Mouse (Mus musculus) hindbrain, embryonic 14.5 days (tissue): ENCODE data around the gene Hoxa10. TPM values are rescaled to one million over a fixed set of nuclear protein-coding genes. Genes with fewer than 3 reads are reported as not detected.

Experiments
- ATAC-seq: fragments of 200-750 bp; cut with Nextera tagmentation; 2 replicates; pipeline ENCODE4 v1.8.0; 2017; ENCODE audit warnings: moderate number of reproducible peaks, mild to moderate bottlenecking, moderate TSS enrichment, moderate library complexity; ENCODE audit not compliant: low FRiP score
- DNase-seq: peaks from one replicate; pipeline ENCODE4 v3.0.0-alpha.2; 2015; ENCODE audit warnings: low spot score
- H3K27ac ChIP-seq: fragments of 300-500 bp; sonication (generic); 2 replicates; pipeline ENCODE4 v1.5.1; 2014; ENCODE audit warnings: mild to moderate bottlenecking, moderate library complexity
- H3K27me3 ChIP-seq: fragments of 300-500 bp; sonication (generic); 2 replicates; pipeline ENCODE4 v1.6.1; 2014; ENCODE audit warnings: mild to moderate bottlenecking, low read length, mixed read lengths; ENCODE audit not compliant: control insufficient read depth, insufficient read depth
- H3K36me3 ChIP-seq: fragments of 300-500 bp; sonication (generic); replicated peaks from 2 replicates; pipeline ENCODE4 v1.6.1; 2014; ENCODE audit not compliant: control insufficient read depth, insufficient read depth
- H3K4me1 ChIP-seq: fragments of 300-500 bp; sonication (generic); replicated peaks from 2 replicates; pipeline ENCODE4 v1.6.1; 2014; ENCODE audit warnings: antibody characterized with exemption, low read length, mixed read lengths; ENCODE audit not compliant: control insufficient read depth, insufficient read depth
- H3K4me2 ChIP-seq: fragments of 300-500 bp; sonication (generic); replicated peaks from 2 replicates; pipeline ENCODE4 v1.6.1; 2014; ENCODE audit warnings: mild to moderate bottlenecking, moderate library complexity
- H3K4me3 ChIP-seq: fragments of 300-500 bp; sonication (generic); replicated peaks from 2 replicates; pipeline ENCODE4 v1.5.1; 2014; ENCODE audit warnings: mild to moderate bottlenecking, low read length
- H3K9ac ChIP-seq: fragments of 300-500 bp; sonication (generic); 2 replicates; pipeline ENCODE4 v1.6.1; 2014
- H3K9me3 ChIP-seq: fragments of 300-500 bp; sonication (generic); 2 replicates; pipeline ENCODE4 v1.6.1; 2016; ENCODE audit warnings: low read length; ENCODE audit not compliant: control insufficient read depth
- WGBS: fragments of 180-500 bp; shearing (Covaris S2); extraction: QIAGEN DNeasy Blood & Tissue Kit; methylation state at CpG from one replicate; pipeline ENCODE4 v1.1.7; 2014; 5-methylcytosine and 5-hydroxymethylcytosine counted together
- polyA plus RNA-seq: library from polyadenylated mRNA; unstranded; fragments of >200 nt; fragmentation: Nextera tagmentation; extraction: Ambion mirVana; gene quantifications from 2 replicates; pipeline ENCODE4 v1.2.1, GENCODE M21; 2014

Hoxa10 gene
- polyA plus RNA-seq, 1 experiment from 2014 or later = 0.37 TPM

DNA sequence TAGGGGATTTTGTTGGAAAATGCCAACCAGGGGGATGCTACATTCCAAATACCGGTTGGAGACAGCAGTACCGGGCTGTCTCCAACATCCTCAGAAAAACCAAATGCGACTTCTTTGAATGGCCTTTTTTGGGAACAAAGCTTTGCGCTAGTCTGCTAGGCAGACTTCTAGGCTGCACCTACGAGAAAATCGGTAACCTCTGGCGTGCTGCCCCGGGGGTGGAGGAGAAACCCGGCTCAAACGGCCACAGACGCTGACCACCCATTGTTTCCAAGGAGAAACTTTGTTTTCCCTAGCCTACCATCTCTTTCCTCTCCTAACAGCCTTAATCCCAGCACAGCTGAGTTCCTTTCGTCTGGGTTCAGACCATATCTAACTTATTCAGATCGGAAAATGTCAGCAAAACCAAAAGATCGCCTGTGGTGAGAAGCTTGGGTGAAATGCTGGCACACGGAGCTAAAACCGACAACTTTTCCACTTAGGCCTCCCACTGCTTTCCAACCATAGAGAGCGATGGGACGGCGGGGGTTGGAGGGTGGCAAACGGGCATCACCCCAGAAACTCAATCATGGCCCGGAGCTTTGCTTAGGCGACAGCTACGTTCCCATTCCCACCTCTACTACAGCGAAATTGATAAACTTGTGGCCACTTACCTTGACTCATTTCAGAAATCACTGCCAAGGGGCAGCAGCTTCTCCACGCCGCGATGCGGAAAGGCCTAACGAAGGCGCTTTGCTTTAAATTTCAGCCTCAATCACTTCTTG, 847 bp downstream of the Hoxa10 start:
- no peaks in the 10 kb centered on the region for H3K36me3 ChIP-seq
- WGBS = 2% methylated on average over 30 of the region's 30 CpGs
- no peak overlapping the region for H3K4me3 ChIP-seq
- no peaks in the 10 kb centered on the region for H3K9me3 ChIP-seq
- no peaks in the 10 kb centered on the region for H3K4me1 ChIP-seq
- no peak for DNase-seq
- ATAC-seq = no peak
- H3K9ac ChIP-seq = no peak overlapping the region
- H3K27ac ChIP-seq = no peak overlapping the region
- H3K27me3 ChIP-seq = peaks cover 100% of the 10 kb centered on the region
- H3K4me2 ChIP-seq = no peak overlapping the region

DNA sequence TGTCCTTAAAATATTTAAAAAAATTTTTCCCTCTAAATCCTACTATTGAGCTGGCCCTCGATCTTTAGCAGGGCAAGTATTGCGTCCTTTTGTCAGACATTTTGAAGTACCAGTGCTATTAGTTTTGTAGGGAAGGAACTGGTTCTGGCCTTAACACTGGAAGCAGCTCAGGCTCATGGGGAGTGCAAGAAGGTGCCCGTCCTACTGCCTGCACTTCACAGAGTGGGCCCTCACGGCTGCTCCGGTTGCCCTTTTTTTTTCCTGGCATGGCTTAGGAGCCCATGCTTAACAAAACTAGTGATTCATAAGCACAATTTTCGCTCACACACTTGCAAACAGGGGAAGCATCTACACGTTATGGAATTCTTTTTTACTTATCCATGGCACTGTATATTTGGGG, 1.7 kb downstream of the Hoxa10 start:
- Histone ChIP-seq H3K27me3 (peaks cover 100% of the 10 kb centered on the region), H3K4me1 (no peaks in the 10 kb centered on the region), H3K9me3 (no peaks in the 10 kb centered on the region), H3K36me3 (no peaks in the 10 kb centered on the region), H3K4me2 (no peak overlapping the region), H3K4me3 (no peak overlapping the region), H3K9ac (no peak overlapping the region), H3K27ac (no peak overlapping the region)
- no peak for ATAC-seq
- WGBS = 4% methylated on average over 7 of the region's 7 CpGs
- no peak for DNase-seq

DNA sequence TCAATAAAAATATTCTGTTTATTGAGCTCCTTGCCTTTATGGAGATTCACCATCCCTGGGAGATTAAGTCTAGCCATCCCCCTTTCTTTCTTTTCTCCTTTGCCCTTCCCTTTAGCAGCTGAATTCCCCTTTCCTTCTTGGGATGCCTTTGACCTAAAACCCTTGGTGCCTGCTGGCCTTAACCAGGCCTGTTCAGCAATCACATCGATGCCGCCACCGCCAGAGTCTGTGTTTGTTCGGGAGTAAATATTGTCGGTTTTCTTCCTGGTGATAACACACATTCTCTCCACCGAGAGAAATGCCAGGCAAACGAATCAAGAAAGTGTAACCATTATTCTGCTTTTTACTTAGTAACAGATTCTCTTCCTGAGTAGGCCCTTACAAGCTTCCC, 2.5 kb downstream of the Hoxa10 start:
- ATAC-seq (no peak), DNase-seq (no peak)
- H3K9ac ChIP-seq = no peak overlapping the region
- H3K9me3 ChIP-seq = no peaks in the 10 kb centered on the region
- H3K36me3 ChIP-seq = no peaks in the 10 kb centered on the region
- no peak overlapping the region for H3K4me2 ChIP-seq
- 4% methylated on average over 7 of the region's 7 CpGs for WGBS
- no peak overlapping the region for H3K4me3 ChIP-seq
- H3K27me3 ChIP-seq = peaks cover 100% of the 10 kb centered on the region
- H3K4me1 ChIP-seq = no peaks in the 10 kb centered on the region
- H3K27ac ChIP-seq = no peak overlapping the region

DNA sequence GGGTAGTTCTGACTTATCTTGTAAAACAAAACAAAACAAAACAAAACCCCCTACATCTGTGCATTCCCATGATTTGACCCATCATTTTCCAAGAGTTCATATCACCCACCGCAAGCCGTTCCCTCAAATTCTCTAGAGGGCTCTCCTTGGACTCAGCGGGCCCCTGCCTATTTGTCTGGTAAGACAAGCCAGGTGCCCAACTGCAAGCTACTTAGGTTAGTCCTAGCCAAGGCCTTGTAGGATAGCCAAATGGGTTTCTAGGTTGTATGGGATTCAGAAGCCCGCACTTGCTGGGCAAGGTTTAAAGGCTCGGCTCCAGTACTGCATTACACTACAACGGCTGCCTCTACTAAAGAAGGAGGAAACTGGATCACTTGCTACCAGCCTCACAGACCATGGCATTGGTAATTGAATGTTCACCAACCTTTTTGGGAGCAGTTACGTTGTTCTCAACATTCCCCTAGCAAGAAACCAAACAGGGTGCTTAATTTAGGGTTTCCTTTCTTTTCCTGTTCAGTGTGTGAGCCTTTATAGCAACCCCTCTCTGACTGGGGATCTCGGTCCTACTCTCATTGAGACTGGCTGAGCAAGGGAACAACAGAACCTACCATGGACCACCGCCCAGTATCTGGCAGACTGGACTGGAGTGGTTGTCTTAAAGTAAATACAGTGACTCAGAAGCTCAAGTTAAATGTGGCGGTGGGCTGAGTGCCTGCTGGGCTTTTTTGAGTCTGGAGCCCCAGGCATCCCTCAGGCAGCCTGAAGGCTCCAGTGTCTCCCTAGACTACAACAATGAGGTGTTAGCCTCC, 3.1 kb downstream of the Hoxa10 start:
- ATAC-seq = no peak
- no peak overlapping the region for H3K4me3 ChIP-seq
- H3K9ac ChIP-seq = no peak overlapping the region
- DNase-seq = no peak
- no peaks in the 10 kb centered on the region for H3K36me3 ChIP-seq
- H3K9me3 ChIP-seq = no peaks in the 10 kb centered on the region
- peaks cover 100% of the 10 kb centered on the region for H3K27me3 ChIP-seq
- H3K27ac ChIP-seq = no peak overlapping the region
- H3K4me1 ChIP-seq = no peaks in the 10 kb centered on the region
- no peak overlapping the region for H3K4me2 ChIP-seq
- 9% methylated on average over 10 of the region's 10 CpGs for WGBS

DNA sequence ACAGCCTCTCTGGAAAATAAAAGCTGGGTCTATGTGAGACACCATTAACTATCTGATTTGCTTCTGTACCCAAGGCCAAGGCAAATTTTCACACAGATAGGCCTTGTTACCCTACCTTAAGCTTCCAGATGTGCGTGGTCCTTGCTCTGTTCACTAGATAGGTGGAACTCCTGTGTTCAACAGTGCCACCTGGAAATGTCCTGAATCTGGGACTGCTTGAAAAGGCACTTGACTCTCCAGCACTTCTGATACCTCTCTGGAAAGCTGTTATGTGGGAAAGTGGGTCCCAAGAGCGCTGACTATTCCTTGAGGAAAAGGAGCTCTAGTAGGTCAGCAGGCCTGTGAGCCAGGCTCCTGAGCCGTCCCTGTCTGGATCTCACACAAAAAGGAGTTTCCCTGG, 3.8 kb downstream of the Hoxa10 start:
- WGBS = 8% methylated on average over 3 of the region's 3 CpGs
- Histone ChIP-seq H3K4me2 (no peak overlapping the region), H3K9ac (no peak overlapping the region), H3K4me1 (no peaks in the 10 kb centered on the region), H3K36me3 (no peaks in the 10 kb centered on the region), H3K27ac (no peak overlapping the region), H3K4me3 (no peak overlapping the region), H3K27me3 (peaks cover 100% of the 10 kb centered on the region), H3K9me3 (no peaks in the 10 kb centered on the region)
- ATAC-seq = no peak
- no peak for DNase-seq

DNA sequence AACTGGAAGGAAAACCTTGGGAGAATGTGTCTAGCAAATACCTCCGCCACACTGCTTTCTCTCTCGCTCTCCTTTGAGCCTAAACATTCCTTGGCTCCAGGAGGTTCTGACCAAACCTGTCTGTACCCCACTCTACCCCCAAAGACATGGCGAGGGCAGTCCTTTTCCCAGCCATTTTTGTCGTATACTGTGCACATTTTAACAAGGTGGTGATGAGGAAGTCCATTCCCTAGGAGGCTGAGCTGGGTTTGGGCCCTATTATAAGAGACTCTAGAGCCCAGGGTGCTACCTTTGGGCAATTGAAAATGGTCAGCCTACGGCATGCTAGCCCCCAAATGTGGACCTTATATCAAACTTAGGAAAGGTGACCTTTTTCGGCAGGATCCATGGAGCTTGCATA, 4.8 kb downstream of the Hoxa10 start:
- peaks cover 98% of the 10 kb centered on the region for H3K27me3 ChIP-seq
- no peak overlapping the region for H3K9ac ChIP-seq
- ATAC-seq (no peak), DNase-seq (no peak)
- no peaks in the 10 kb centered on the region for H3K36me3 ChIP-seq
- no peaks in the 10 kb centered on the region for H3K4me1 ChIP-seq
- H3K27ac ChIP-seq = no peak overlapping the region
- H3K4me3 ChIP-seq = no peak overlapping the region
- 20% methylated on average over 6 of the region's 6 CpGs for WGBS
- no peak overlapping the region for H3K4me2 ChIP-seq
- no peaks in the 10 kb centered on the region for H3K9me3 ChIP-seq

DNA sequence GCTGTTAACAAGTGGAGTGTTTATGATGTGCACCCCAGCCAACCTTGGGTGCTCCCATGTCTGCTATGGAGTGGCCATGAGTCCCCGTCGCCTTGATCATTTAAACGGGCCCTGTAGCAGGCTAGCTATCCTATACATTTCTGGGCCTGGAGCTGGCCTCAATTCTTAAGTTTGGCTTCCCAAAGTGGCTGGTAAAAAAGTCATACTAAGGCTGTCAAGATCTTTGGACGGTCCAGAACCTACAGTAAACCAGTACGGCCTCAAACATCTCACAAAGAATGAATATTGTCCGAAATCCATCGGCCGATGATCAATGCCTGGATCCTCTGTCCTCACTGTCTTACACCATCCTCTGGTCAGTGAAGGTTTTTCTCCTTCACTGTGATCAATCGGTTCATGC, 5.4 kb downstream of the Hoxa10 start:
- ATAC-seq (no peak), DNase-seq (no peak)
- no peaks in the 10 kb centered on the region for H3K4me1 ChIP-seq
- H3K36me3 ChIP-seq = no peaks in the 10 kb centered on the region
- no peak overlapping the region for H3K27ac ChIP-seq
- H3K4me3 ChIP-seq = no peak overlapping the region
- peaks cover 98% of the 10 kb centered on the region for H3K27me3 ChIP-seq
- no peaks in the 10 kb centered on the region for H3K9me3 ChIP-seq
- no peak overlapping the region for H3K9ac ChIP-seq
- no peak overlapping the region for H3K4me2 ChIP-seq
- WGBS = 26% methylated on average over 9 of the region's 9 CpGs

DNA sequence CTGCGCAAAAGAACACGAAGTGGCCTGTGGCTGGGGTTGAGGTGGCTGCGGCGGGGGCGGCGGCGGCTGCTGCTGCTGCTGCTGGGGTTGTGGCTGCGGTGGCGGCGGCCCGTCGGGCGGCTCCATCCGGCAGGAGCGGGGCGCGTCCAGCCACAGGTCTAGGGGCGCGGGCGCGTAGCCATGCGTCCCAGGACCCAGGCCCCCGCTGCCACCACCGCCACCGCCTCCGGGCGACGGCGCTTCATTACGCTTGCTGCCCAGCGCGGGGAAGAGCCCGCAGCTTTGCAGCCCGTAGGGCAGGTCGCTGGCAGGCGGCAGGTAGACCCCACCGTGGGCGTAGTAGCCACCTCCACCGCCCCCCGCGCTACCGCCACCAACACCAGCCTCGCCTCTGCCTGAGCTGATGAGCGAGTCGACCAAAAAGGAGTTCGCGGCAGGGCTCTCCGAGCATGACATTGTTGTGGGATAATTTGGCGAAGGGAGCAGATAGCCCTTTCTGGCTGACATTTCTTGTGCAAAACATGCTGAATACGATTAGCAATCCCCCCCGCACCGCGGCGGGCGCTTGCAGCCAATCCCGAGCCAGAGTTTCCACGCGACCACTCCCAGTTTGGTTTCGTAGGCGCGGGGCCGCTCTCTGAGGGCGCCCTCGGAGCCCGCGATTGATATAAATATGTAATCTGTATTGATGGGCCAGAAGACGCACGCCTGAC, 6.1 kb downstream of the Hoxa10 start:
- no peak overlapping the region for H3K27ac ChIP-seq
- no peaks in the 10 kb centered on the region for H3K36me3 ChIP-seq
- no peak overlapping the region for H3K4me2 ChIP-seq
- 1% methylated on average over 61 of the region's 68 CpGs for WGBS
- H3K4me3 ChIP-seq = no peak overlapping the region
- H3K9ac ChIP-seq = no peak overlapping the region
- ATAC-seq (no peak), DNase-seq (no peak)
- H3K27me3 ChIP-seq = peaks cover 98% of the 10 kb centered on the region
- H3K9me3 ChIP-seq = no peaks in the 10 kb centered on the region
- H3K4me1 ChIP-seq = no peaks in the 10 kb centered on the region
